Mouse (Mus musculus) embryo, embryonic 11.5 days (tissue): ENCODE measurements at regions not wholly inside any gene's neighbourhood (a gene's known extent, or its start where the extent isn't known, plus 50 kb on each side); places are given as distances from the start of the nearest gene placed in this dataset.

Experiments used
- DNase-seq: peaks from one replicate; pipeline ENCODE4 v3.0.0-alpha.2; 2012; ENCODE audit warnings: low read depth, low spot score

GRCm38 (mm10) chr2:106256012-106256411 is 252.7 kb upstream of the Dnajc24 start:
- DNase-seq, result peak; percentile 4

GRCm38 (mm10) chr2:106234358-106234757 is 231.0 kb upstream of the Dnajc24 start:
- no peak for DNase-seq

- DNase-seq, result no peak
Measured at GRCm38 (mm10) chr2:106231136-106231535, 227.8 kb upstream of the Dnajc24 start.

- DNase-seq, result no peak
Measured at GRCm38 (mm10) chr2:106230021-106230420, 226.7 kb upstream of the Dnajc24 start.

- DNase-seq, result no peak
Measured at GRCm38 (mm10) chr2:106228249-106228648, 224.9 kb upstream of the Dnajc24 start.

- DNase-seq, result no peak
Measured at GRCm38 (mm10) chr2:106216169-106216568, 212.8 kb upstream of the Dnajc24 start.

GRCm38 (mm10) chr2:106213740-106214139 is 210.4 kb upstream of the Dnajc24 start:
- no peak for DNase-seq

- DNase-seq, result no peak
Measured at GRCm38 (mm10) chr2:106210773-106211172, 207.4 kb upstream of the Dnajc24 start.

GRCm38 (mm10) chr2:106208767-106209250 is 205.5 kb upstream of the Dnajc24 start:
- DNase-seq, result no peak

- no peak for DNase-seq
Measured at GRCm38 (mm10) chr2:106200130-106200529, 196.8 kb upstream of the Dnajc24 start.

GRCm38 (mm10) chr2:106195170-106195569 is 191.8 kb upstream of the Dnajc24 start:
- no peak for DNase-seq

- DNase-seq, result peak; percentile 84
Measured at GRCm38 (mm10) chr2:106194369-106195023, 191.1 kb upstream of the Dnajc24 start.

GRCm38 (mm10) chr2:106193889-106194347 is 190.6 kb upstream of the Dnajc24 start:
- peak; percentile 5 for DNase-seq

- DNase-seq, result no peak
Measured at GRCm38 (mm10) chr2:106190579-106191322, 187.4 kb upstream of the Dnajc24 start.

GRCm38 (mm10) chr2:106183651-106184050 is 180.3 kb upstream of the Dnajc24 start:
- no peak for DNase-seq

- no peak for DNase-seq
Measured at GRCm38 (mm10) chr2:106182051-106182450, 178.7 kb upstream of the Dnajc24 start.

GRCm38 (mm10) chr2:106162681-106163080 is 159.3 kb upstream of the Dnajc24 start:
- DNase-seq, result no peak

GRCm38 (mm10) chr2:106161877-106162276 is 158.5 kb upstream of the Dnajc24 start:
- DNase-seq, result no peak

- DNase-seq, result peak; percentile 13
Measured at GRCm38 (mm10) chr2:106149701-106150100, 146.4 kb upstream of the Dnajc24 start.

GRCm38 (mm10) chr2:106140931-106141330 is 137.6 kb upstream of the Dnajc24 start:
- no peak for DNase-seq

- DNase-seq, result no peak
Measured at GRCm38 (mm10) chr2:106101002-106101401, 97.7 kb upstream of the Dnajc24 start.

GRCm38 (mm10) chr2:106086121-106086520 is 82.8 kb upstream of the Dnajc24 start:
- no peak for DNase-seq
